Mouse (Mus musculus): ENCODE data around the gene Sfr1. TPM values are rescaled to one million over a fixed set of nuclear protein-coding genes. Genes with fewer than 3 reads are reported as not detected.

Gene Sfr1
- total RNA-seq, 1 experiment = 85.8 TPM

DNA sequence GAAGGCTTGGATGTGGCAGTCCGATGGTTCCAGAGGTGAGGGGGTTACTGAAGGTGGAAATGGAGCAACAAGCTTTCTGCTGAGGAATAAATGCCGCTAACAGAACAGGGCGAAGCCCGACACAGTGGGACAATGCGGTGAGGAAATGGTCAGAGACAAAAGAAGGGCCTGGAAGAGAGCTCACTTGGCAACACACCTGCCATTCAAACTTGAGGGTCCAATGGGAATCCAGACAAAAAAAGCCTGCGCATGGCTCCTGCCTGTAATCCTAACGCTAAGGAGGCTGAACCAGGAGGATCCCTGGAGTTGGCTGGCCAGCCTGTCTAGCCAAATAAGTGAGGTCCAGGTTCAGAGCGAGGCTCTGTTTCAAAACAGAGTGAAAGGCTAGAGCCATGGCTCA lies 35.1 kb upstream of the Sfr1 start:
- peak; percentile 76; the same call in 1 of the 2 replicates for TF ChIP-seq CHD2 (IDR thresholded peaks at IDR 0.05; ENCODE audit: low read depth, low read length)
- no peak for TF ChIP-seq MAFK (IDR thresholded peaks at IDR 0.05; ENCODE audit: insufficient read depth, low read depth, low read length)
- in situ Hi-C loops (cut with MboI; ENCODE audit: low sequenced_read_pairs in 2 of 2, unreplicated experiment in 2 of 2) = no loop called here
- H3K4me3 ChIP-seq (ENCODE audit: insufficient read depth in 1 of 2, low read depth in 1 of 2, low read length in 2 of 2, poor library complexity in 1 of 2, severe bottlenecking in 1 of 2) = peak overlapping the region in 1 of 2 experiments; percentile 49; a peak in 2 of 4 replicates
- peak overlapping the region; percentile 22; the same call in 1 of the 2 replicates for H3K9ac ChIP-seq (ENCODE audit: insufficient read depth, low read depth, low read length, poor library complexity, severe bottlenecking)
- H3K36me3 ChIP-seq (ENCODE audit: control insufficient read depth, insufficient read depth, low read length, poor library complexity, severe bottlenecking) = no peaks in the 10 kb centered on the region
- H3K27ac ChIP-seq (ENCODE audit: insufficient read depth, low read depth, low read length, poor library complexity, severe bottlenecking) = no peak overlapping the region
- DNase-seq (ENCODE audit: low read depth, low spot score) = peak; percentile 62
- peaks cover 0 to 2% of the 10 kb centered on the region in 2 experiments; a peak in 1 of 4 replicates for H3K4me1 ChIP-seq (ENCODE audit: control insufficient read depth in 2 of 2, insufficient read depth in 2 of 2, low read length in 2 of 2, poor library complexity in 1 of 2)
- no peaks in the 10 kb centered on the region for H3K9me3 ChIP-seq (ENCODE audit: control insufficient read depth, insufficient read depth, low read depth, low read length)

DNA sequence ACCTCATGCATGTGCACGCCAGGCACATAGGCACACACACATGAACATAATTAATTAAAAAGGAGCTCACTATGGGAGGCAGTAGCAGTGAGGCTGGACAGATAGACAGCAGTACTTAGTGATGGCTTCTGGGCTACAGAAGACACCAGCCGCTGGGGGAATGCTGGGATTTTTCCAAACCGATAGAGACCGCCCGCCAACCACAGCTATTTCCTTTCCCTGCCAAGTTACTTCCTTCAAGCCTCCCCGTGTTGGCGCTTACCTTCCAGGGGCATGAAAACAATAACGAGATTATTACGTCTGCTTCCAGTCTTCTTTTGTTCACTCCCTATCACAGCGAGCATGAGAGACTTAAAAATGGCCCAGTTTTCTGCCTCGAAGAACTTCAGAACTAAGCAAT lies 34.4 kb upstream of the Sfr1 start:
- H3K9ac ChIP-seq (ENCODE audit: insufficient read depth, low read depth, low read length, poor library complexity, severe bottlenecking) = no peak overlapping the region
- H3K4me3 ChIP-seq (ENCODE audit: insufficient read depth in 1 of 2, low read depth in 1 of 2, low read length in 2 of 2, poor library complexity in 1 of 2, severe bottlenecking in 1 of 2) = peak overlapping the region in 1 of 2 experiments; percentile 44; a peak in 2 of 4 replicates
- no peaks in the 10 kb centered on the region for H3K9me3 ChIP-seq (ENCODE audit: control insufficient read depth, insufficient read depth, low read depth, low read length)
- H3K36me3 ChIP-seq (ENCODE audit: control insufficient read depth, insufficient read depth, low read length, poor library complexity, severe bottlenecking) = no peaks in the 10 kb centered on the region
- DNase-seq (ENCODE audit: low read depth, low spot score) = no peak
- in situ Hi-C loops (cut with MboI; ENCODE audit: low sequenced_read_pairs in 2 of 2, unreplicated experiment in 2 of 2) = no loop called here
- no peak for TF ChIP-seq ZC3H11A (IDR thresholded peaks at IDR 0.05; ENCODE audit: borderline replicate concordance, low read depth, low read length)
- no peak for TF ChIP-seq MAFK (IDR thresholded peaks at IDR 0.05; ENCODE audit: insufficient read depth, low read depth, low read length)
- TF ChIP-seq HCFC1 (IDR thresholded peaks at IDR 0.05; ENCODE audit: borderline replicate concordance, insufficient read depth, low read length) = no peak
- peaks cover 0 to 2% of the 10 kb centered on the region in 2 experiments; a peak in 1 of 4 replicates for H3K4me1 ChIP-seq (ENCODE audit: control insufficient read depth in 2 of 2, insufficient read depth in 2 of 2, low read length in 2 of 2, poor library complexity in 1 of 2)
- H3K27ac ChIP-seq (ENCODE audit: insufficient read depth, low read depth, low read length, poor library complexity, severe bottlenecking) = no peak overlapping the region

DNA sequence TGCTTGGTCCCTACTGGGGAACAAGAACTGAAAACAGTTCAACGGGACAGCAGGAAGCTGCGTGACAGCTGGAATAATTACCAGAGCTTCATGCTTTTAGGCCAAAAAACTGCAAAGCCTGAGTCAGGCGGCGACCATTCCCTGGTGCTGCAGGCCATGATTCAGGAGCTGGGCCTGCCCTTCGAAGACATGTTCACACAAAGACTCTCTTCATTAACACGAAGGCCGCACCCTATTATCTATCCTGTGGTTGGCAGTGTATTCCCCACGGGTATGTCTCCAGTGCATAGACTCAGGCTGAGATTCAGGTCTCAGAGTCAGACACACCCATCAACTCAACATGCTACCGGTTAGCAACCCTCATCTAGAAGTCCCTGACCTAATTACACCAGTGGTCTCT lies 33.2 kb upstream of the Sfr1 start:
- Histone ChIP-seq H3K9me3 (ENCODE audit: control insufficient read depth, insufficient read depth, low read depth, low read length) (no peaks in the 10 kb centered on the region), H3K9ac (ENCODE audit: insufficient read depth, low read depth, low read length, poor library complexity, severe bottlenecking) (no peak overlapping the region), H3K36me3 (ENCODE audit: control insufficient read depth, insufficient read depth, low read length, poor library complexity, severe bottlenecking) (no peaks in the 10 kb centered on the region), H3K27ac (ENCODE audit: insufficient read depth, low read depth, low read length, poor library complexity, severe bottlenecking) (no peak overlapping the region), H3K4me1 (ENCODE audit: control insufficient read depth in 2 of 2, insufficient read depth in 2 of 2, low read length in 2 of 2, poor library complexity in 1 of 2) (peaks cover 0 to 2% of the 10 kb centered on the region in 2 experiments; a peak in 1 of 4 replicates), H3K4me3 (ENCODE audit: insufficient read depth in 1 of 2, low read depth in 1 of 2, low read length in 2 of 2, poor library complexity in 1 of 2, severe bottlenecking in 1 of 2) (no peak overlapping the region)
- TF ChIP-seq HCFC1 (IDR thresholded peaks at IDR 0.05; ENCODE audit: borderline replicate concordance, insufficient read depth, low read length) (no peak), ZNF384 (IDR thresholded peaks at IDR 0.05; ENCODE audit: low read depth, low read length) (no peak)
- DNase-seq (ENCODE audit: low read depth, low spot score) = no peak
- in situ Hi-C loops (cut with MboI; ENCODE audit: low sequenced_read_pairs in 2 of 2, unreplicated experiment in 2 of 2) = no loop called here

DNA sequence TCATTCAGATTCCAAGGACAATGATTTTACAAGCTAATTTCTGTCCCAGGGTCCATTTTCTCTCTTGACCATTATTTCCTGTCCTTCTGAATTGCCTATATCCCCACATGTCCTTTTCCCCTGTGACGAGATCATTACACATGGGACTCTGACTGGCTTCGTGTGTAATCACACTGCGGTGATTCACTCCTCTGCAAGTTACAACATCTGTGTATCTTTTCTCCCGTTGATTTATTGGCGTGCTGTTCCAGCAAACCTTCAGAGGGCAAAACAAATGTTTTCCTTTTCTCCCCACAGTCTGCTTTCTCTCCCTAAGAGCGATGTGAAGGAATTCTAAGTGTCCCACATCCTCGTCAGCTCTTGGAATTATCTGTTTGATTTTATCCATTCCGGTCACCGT lies 31.7 kb upstream of the Sfr1 start:
- no peak for TF ChIP-seq HCFC1 (IDR thresholded peaks at IDR 0.05; ENCODE audit: borderline replicate concordance, insufficient read depth, low read length)
- no peak for TF ChIP-seq ZC3H11A (IDR thresholded peaks at IDR 0.05; ENCODE audit: borderline replicate concordance, low read depth, low read length)
- no peak for TF ChIP-seq CHD2 (IDR thresholded peaks at IDR 0.05; ENCODE audit: low read depth, low read length)
- TF ChIP-seq ZNF384 (IDR thresholded peaks at IDR 0.05; ENCODE audit: low read depth, low read length) = no peak
- no peak for TF ChIP-seq MAFK (IDR thresholded peaks at IDR 0.05; ENCODE audit: insufficient read depth, low read depth, low read length)
- in situ Hi-C loops (cut with MboI; ENCODE audit: low sequenced_read_pairs in 2 of 2, unreplicated experiment in 2 of 2) = no loop called here

DNA sequence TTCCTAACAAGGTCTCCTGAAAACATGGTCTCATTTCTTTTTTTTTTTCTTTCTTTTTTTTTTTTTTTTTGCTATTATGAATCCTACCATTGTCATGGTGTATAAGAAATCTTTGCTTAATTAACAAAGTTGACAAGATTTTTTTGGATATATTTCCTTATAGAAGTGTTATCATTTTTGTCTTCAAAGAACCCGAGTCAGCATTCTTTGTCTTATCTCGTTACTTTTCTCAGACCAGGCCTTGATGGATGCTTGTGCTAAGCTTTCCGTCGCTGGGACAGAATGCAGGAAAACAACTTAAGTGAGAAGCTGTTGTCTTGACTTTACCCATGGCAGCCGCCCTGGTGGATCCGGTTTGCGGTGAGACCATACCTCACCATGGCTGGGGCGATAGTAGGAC lies 31.0 kb upstream of the Sfr1 start:
- Histone ChIP-seq H3K9me3 (ENCODE audit: control insufficient read depth, insufficient read depth, low read depth, low read length) (no peaks in the 10 kb centered on the region), H3K27ac (ENCODE audit: insufficient read depth, low read depth, low read length, poor library complexity, severe bottlenecking) (no peak overlapping the region), H3K4me3 (ENCODE audit: insufficient read depth in 1 of 2, low read depth in 1 of 2, low read length in 2 of 2, poor library complexity in 1 of 2, severe bottlenecking in 1 of 2) (no peak overlapping the region), H3K36me3 (ENCODE audit: control insufficient read depth, insufficient read depth, low read length, poor library complexity, severe bottlenecking) (no peaks in the 10 kb centered on the region), H3K9ac (ENCODE audit: insufficient read depth, low read depth, low read length, poor library complexity, severe bottlenecking) (no peak overlapping the region), H3K4me1 (ENCODE audit: control insufficient read depth in 2 of 2, insufficient read depth in 2 of 2, low read length in 2 of 2, poor library complexity in 1 of 2) (peaks cover 0 to 2% of the 10 kb centered on the region in 2 experiments; a peak in 3 of 4 replicates)
- in situ Hi-C loops (cut with MboI; ENCODE audit: low sequenced_read_pairs in 2 of 2, unreplicated experiment in 2 of 2) = no loop called here
- DNase-seq (ENCODE audit: low read depth, low spot score) = no peak
- TF ChIP-seq CHD2 (IDR thresholded peaks at IDR 0.05; ENCODE audit: low read depth, low read length) = no peak
- TF ChIP-seq ZNF384 (IDR thresholded peaks at IDR 0.05; ENCODE audit: low read depth, low read length) = no peak
- TF ChIP-seq MAFK (IDR thresholded peaks at IDR 0.05; ENCODE audit: insufficient read depth, low read depth, low read length) = peak; percentile 74

More for the DNA sequence above, 31.7 kb upstream of the Sfr1 start:
- no peak for DNase-seq (ENCODE audit: low read depth, low spot score)
- Histone ChIP-seq H3K9me3 (ENCODE audit: control insufficient read depth, insufficient read depth, low read depth, low read length) (no peaks in the 10 kb centered on the region), H3K9ac (ENCODE audit: insufficient read depth, low read depth, low read length, poor library complexity, severe bottlenecking) (no peak overlapping the region), H3K4me3 (ENCODE audit: insufficient read depth in 1 of 2, low read depth in 1 of 2, low read length in 2 of 2, poor library complexity in 1 of 2, severe bottlenecking in 1 of 2) (no peak overlapping the region), H3K27ac (ENCODE audit: insufficient read depth, low read depth, low read length, poor library complexity, severe bottlenecking) (no peak overlapping the region), H3K36me3 (ENCODE audit: control insufficient read depth, insufficient read depth, low read length, poor library complexity, severe bottlenecking) (no peaks in the 10 kb centered on the region), H3K4me1 (ENCODE audit: control insufficient read depth in 2 of 2, insufficient read depth in 2 of 2, low read length in 2 of 2, poor library complexity in 1 of 2) (peaks cover 0 to 2% of the 10 kb centered on the region in 2 experiments; a peak in 3 of 4 replicates)
